Mouse (Mus musculus): ENCODE data around the gene Grhl1. TPM values are rescaled to one million over a fixed set of nuclear protein-coding genes. Genes with fewer than 3 reads are reported as not detected.
"Not testable (repeated sequence)": the region's sequence is repeated elsewhere in the genome, so short reads cannot be mapped to it uniquely, and the experiment has no call there.

Grhl1 gene
- polyA plus RNA-seq, 1 experiment from 2014 or later = 0.49 TPM

DNA sequence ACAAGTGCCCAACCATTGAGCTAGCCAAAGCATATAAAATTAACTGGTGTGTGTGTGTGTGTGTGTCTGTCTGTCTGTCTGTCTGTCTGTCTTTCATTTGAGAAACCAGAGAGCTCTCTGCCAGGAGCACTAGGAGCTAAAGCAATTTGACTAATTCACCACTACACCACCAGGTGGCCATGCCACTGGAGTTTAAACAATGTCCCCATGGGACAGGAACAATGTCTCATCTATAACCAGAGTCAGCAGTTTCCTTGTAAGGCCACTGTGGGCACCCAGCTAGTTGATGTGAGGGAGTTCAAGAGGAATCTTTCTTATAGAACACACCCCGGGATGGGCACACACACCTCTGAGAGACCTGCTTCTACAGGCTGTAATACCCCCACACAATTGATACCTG, 58.1 kb downstream of the Grhl1 start:
- Histone ChIP-seq H3K9me3 (replicated peaks) (no peaks in the 10 kb centered on the region), H3K27me3 (ENCODE audit: low read depth, poor library complexity, severe bottlenecking) (no peaks in the 10 kb centered on the region), H3K27ac (replicated peaks) (no peak overlapping the region), H3K36me3 (no peaks in the 10 kb centered on the region), H3K4me3 (no peak overlapping the region), H3K4me1 (0 out of 2 replicates have a peak, but pooled peaks cover 3% of the 10 kb centered on the region)
- no peak for DNase-seq (ENCODE audit: low spot score)
- 83% methylated on average over 1 of the region's 1 CpGs for WGBS

DNA sequence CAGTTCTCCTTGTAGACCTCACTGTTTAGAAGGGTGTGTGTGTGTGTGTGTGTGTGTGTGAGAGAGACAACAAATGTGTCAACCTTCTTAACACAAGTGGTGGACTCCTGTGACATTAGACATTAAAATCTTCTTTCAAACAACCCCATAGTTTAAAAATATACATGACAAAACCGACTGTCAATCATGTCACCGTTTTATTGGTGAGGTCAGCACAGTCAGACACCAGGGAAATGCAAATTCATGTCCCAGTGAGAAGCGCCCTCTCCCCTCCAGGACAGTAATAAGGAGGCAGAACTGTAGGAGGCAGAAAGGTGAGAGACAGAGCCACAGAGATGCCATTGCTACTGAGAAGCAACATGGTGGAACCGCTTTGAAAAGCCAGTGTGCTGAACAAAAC, 60.3 kb downstream of the Grhl1 start:
- Histone ChIP-seq H3K27ac (replicated peaks) (no peak overlapping the region), H3K27me3 (ENCODE audit: low read depth, poor library complexity, severe bottlenecking) (no peaks in the 10 kb centered on the region), H3K9me3 (replicated peaks) (no peaks in the 10 kb centered on the region), H3K4me3 (no peak overlapping the region), H3K36me3 (no peaks in the 10 kb centered on the region), H3K4me1 (0 out of 2 replicates have a peak, but pooled peaks cover 3% of the 10 kb centered on the region)
- 76% methylated on average over 4 of the region's 4 CpGs for WGBS
- no peak for DNase-seq (ENCODE audit: low spot score)

DNA sequence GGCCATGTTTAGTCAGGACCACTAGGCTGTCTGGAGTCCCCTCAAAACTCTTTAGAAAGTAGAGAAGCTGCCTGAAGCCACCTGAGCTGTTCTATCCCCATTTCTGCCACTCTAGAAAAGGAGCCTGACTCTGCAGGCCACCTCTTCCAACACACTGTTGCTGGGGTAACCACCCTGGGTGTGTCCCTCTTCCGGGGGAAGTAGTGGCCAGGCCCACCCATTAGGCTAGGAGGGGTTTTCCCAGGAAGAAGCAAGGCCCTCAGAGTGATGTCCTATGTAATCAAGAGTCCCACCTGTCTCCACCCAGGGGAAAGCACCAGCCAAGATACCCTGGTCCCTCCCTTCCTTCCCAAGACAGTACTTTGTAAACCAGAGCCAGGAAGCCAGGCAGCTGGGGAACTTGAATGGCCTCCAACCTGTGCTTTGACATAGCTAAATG, 61.7 kb downstream of the Grhl1 start:
- DNase-seq (ENCODE audit: low spot score) = no peak
- Histone ChIP-seq H3K27me3 (ENCODE audit: low read depth, poor library complexity, severe bottlenecking) (no peaks in the 10 kb centered on the region), H3K4me3 (no peak overlapping the region), H3K9me3 (replicated peaks) (no peaks in the 10 kb centered on the region), H3K27ac (replicated peaks) (no peak overlapping the region), H3K36me3 (no peaks in the 10 kb centered on the region), H3K4me1 (0 out of 2 replicates have a peak, but pooled peaks cover 3% of the 10 kb centered on the region)
- WGBS = 89% methylated on average over 1 of the region's 1 CpGs

DNA sequence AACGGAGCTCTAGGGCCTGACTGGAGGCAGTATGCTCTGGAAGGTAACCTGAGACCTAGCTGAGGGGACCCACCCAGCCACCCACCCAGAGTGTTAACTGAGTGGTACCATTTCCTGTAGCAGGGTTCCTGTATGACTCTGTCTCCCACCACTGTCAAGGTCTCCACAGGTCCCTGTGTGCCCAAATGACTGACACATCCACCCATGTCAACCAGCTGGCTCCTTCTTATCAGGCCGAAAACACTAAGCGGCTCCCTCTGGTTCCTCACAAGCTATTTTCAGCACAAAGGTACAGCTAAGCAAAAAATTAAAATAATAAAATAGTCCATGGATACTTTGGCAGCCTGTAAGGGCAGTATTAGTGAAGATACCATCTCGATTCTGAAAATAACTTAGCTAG, 62.1 kb downstream of the Grhl1 start:
- Histone ChIP-seq H3K36me3 (no peaks in the 10 kb centered on the region), H3K27ac (replicated peaks) (no peak overlapping the region), H3K4me1 (0 out of 2 replicates have a peak, but pooled peaks cover 3% of the 10 kb centered on the region), H3K4me3 (no peak overlapping the region), H3K27me3 (ENCODE audit: low read depth, poor library complexity, severe bottlenecking) (no peaks in the 10 kb centered on the region), H3K9me3 (replicated peaks) (no peaks in the 10 kb centered on the region)
- no peak for DNase-seq (ENCODE audit: low spot score)
- WGBS = 85% methylated on average over 4 of the region's 4 CpGs

DNA sequence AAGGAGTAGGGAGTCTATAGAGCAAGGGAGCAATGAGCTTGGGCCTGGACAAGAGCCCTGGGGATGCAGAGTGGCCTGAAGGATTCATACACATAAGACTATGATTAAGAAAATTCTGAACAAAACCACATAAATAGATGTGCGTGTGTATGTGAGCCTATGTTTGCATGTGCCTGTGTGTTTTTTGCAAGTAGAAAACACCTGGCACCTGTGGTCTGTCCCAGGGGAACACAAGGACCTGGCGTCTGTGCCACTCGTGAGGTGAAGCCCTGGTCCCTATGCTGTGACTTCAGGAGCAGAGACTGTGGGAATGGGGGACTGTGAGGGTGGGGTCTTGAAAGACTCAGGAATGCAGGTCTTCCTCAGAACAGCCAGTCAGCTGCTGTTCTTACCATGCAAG, 62.6 kb downstream of the Grhl1 start:
- Histone ChIP-seq H3K4me1 (0 out of 2 replicates have a peak, but pooled peaks cover 3% of the 10 kb centered on the region), H3K9me3 (replicated peaks) (no peaks in the 10 kb centered on the region), H3K27me3 (ENCODE audit: low read depth, poor library complexity, severe bottlenecking) (no peaks in the 10 kb centered on the region), H3K27ac (replicated peaks) (no peak overlapping the region), H3K4me3 (no peak overlapping the region), H3K36me3 (no peaks in the 10 kb centered on the region)
- DNase-seq (ENCODE audit: low spot score) = no peak
- WGBS = 86% methylated on average over 3 of the region's 3 CpGs

DNA sequence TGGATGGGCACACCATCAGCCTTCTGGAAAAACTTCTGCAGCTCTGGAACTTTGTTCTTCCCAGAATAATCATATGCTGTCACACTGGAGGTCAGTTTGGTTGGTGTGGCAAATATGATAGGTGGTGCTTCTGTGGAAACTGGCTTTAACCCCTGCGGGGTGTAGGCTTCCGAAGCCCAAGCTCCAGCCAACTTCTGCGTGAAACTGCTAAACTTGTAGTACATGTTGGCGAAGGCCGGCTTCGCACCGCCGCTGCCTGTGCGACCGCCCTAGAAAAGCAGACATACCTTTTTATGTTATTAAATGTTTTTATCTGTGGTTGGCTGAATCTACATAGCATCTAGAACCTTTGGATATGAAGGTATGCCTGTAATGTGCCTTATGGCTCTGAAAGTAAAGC, 66.7 kb downstream of the Grhl1 start:
- not testable (repeated sequence) for H3K9me3 ChIP-seq (replicated peaks); DNase-seq (ENCODE audit: low spot score); H3K4me3 ChIP-seq; H3K27me3 ChIP-seq (ENCODE audit: low read depth, poor library complexity, severe bottlenecking); H3K4me1 ChIP-seq; H3K27ac ChIP-seq (replicated peaks); H3K36me3 ChIP-seq
- 92% methylated on average over 10 of the region's 10 CpGs for WGBS

DNA sequence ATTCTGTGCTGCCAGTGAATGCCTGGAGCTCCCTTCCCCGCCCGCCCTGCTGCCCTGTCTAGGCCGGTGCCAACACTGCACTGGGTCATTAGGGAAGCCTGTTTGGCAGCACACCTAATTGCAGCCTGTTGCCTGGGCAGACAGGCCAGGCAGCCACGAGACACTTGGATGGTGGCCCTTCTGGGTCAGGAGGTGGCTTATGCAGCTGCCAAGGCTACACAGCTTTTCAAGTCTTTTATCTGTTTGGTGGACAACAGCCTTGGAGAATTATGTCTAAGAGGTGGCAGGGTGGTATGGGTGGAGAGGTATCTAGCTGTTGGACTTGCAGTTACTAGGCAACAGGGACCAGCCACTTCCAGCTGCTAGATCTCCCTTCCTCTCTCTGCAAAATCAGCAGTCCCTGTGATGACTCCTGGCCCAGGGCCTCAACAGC, 70.3 kb downstream of the Grhl1 start:
- Histone ChIP-seq H3K27me3 (ENCODE audit: low read depth, poor library complexity, severe bottlenecking) (0 out of 2 replicates have a peak, but pooled peaks cover 3% of the 10 kb centered on the region), H3K36me3 (no peaks in the 10 kb centered on the region), H3K4me3 (no peak overlapping the region), H3K4me1 (peaks cover 9% of the 10 kb centered on the region; the same call in 1 of the 2 replicates), H3K27ac (replicated peaks) (no peak overlapping the region), H3K9me3 (replicated peaks) (no peaks in the 10 kb centered on the region)
- WGBS = 86% methylated on average over 4 of the region's 4 CpGs
- no peak for DNase-seq (ENCODE audit: low spot score)

DNA sequence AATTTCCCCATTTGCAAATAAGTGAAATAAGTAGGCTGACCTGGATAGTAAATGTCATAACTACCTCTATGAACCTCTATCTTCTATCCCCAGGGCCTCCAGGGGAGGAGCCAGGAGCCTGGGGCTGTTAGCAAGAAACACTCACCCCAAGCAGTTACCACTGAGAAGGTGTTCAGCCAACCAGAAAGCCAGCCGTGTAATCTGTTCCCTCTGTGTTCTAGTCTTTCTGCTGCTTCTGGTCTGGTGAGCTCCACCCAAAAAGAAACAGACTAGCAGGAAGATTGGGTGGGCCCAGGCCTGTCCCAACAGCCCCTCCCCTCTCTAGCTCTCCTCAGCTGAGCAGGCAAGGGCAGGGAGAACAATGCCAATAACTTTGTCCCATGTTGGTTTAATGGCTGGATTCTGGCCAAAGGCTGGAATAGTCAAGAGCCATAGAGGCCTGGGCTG, 72.1 kb downstream of the Grhl1 start:
- H3K27ac ChIP-seq (replicated peaks) = no peak overlapping the region
- H3K36me3 ChIP-seq = no peaks in the 10 kb centered on the region
- no peak overlapping the region for H3K4me3 ChIP-seq
- peaks cover 6% of the 10 kb centered on the region; the same call in 1 of the 2 replicates for H3K27me3 ChIP-seq (ENCODE audit: low read depth, poor library complexity, severe bottlenecking)
- peaks cover 9% of the 10 kb centered on the region; the same call in 1 of the 2 replicates for H3K4me1 ChIP-seq
- no peak for DNase-seq (ENCODE audit: low spot score)
- no peaks in the 10 kb centered on the region for H3K9me3 ChIP-seq (replicated peaks)
- 57% methylated on average over 1 of the region's 1 CpGs for WGBS

DNA sequence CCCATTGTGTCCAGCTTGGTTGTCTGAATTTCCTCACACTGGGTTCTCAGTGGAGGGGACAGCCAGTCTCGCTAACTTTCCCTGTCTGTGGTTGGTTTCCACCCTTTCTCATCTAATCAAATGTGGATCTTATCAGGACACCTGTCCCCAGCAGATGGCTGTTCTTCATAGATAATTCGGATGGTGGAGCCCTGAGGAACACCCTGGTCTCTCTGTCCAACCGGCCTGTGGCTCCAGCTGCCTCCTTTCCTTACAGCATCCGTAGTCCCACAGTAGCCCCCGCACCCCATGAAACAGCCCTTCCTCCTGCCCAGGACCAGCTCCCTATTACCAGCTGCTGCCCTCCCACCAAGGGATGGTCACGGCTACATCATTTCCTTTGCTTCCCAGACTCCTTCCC, 73.8 kb downstream of the Grhl1 start:
- Histone ChIP-seq H3K4me1 (peaks cover 20% of the 10 kb centered on the region), H3K27me3 (ENCODE audit: low read depth, poor library complexity, severe bottlenecking) (peaks cover 18% of the 10 kb centered on the region), H3K4me3 (no peak overlapping the region), H3K27ac (replicated peaks) (no peak overlapping the region), H3K36me3 (no peaks in the 10 kb centered on the region), H3K9me3 (replicated peaks) (no peaks in the 10 kb centered on the region)
- no peak for DNase-seq (ENCODE audit: low spot score)
- WGBS = 94% methylated on average over 6 of the region's 6 CpGs

DNA sequence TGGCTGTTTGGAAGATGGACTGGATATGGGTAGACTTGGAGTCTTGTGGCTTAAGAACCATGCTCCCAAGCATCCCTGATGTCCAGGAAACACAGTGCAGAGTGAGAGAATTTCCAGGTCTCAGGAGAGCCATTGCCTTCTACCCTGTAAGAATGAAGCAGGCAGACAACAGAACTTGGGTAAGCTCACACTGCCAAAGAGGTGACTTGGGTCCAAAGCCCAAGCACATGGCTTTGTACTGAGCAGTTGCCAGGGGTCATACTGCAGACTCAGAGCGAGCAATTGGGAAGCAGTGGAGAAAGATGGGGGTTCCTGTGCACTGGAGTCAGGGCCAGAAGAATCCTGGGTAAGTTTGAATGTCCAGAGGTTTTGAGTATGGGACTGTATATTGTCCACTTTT, 76.0 kb downstream of the Grhl1 start:
- Histone ChIP-seq H3K4me3 (no peak overlapping the region), H3K36me3 (no peaks in the 10 kb centered on the region), H3K27ac (replicated peaks) (no peak overlapping the region), H3K27me3 (ENCODE audit: low read depth, poor library complexity, severe bottlenecking) (peaks cover 18% of the 10 kb centered on the region), H3K4me1 (peaks cover 28% of the 10 kb centered on the region), H3K9me3 (replicated peaks) (no peaks in the 10 kb centered on the region)
- 73% methylated on average over 1 of the region's 1 CpGs for WGBS
- DNase-seq (ENCODE audit: low spot score) = no peak

DNA sequence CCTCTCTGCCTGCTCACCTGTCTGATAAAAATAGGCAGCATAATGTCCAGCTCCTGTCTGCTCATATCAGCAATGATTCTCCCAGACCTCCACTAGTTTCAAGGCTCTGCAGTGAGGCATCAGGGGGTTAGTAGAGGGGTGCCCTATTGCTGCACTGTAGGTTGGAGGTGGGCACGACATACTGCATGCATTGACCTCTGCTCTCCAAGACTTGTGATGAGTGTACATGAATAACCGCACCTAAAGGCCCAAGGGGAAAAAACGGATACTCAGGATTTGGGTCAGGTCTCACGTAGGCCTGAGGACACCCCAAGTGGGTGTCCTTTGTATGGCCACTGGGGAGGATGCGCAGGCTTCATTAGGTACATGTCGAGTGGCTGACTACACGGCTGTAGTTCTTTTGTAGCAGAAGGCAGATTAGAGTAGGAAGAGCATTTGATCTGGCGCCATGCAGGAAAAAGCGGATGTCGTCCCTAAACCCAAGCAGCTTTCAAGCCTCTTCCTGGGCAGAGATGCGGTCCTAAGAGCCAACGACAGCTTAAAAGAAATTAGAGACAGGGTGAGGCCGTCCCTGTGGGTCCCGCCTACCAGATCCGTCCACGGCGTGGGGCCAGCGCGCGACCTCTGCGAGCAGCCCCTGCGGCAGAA, 78.5 kb downstream of the Grhl1 start:
- no peak for DNase-seq (ENCODE audit: low spot score)
- H3K9me3 ChIP-seq (replicated peaks) = no peaks in the 10 kb centered on the region
- 4% methylated on average over 22 of the region's 22 CpGs for WGBS
- H3K4me1 ChIP-seq = peaks cover 41% of the 10 kb centered on the region
- H3K27ac ChIP-seq (replicated peaks) = peak overlapping the region; percentile 99
- H3K4me3 ChIP-seq = peak overlapping the region; percentile 93
- H3K27me3 ChIP-seq (ENCODE audit: low read depth, poor library complexity, severe bottlenecking) = peaks cover 18% of the 10 kb centered on the region
- H3K36me3 ChIP-seq = peaks cover 23% of the 10 kb centered on the region

DNA sequence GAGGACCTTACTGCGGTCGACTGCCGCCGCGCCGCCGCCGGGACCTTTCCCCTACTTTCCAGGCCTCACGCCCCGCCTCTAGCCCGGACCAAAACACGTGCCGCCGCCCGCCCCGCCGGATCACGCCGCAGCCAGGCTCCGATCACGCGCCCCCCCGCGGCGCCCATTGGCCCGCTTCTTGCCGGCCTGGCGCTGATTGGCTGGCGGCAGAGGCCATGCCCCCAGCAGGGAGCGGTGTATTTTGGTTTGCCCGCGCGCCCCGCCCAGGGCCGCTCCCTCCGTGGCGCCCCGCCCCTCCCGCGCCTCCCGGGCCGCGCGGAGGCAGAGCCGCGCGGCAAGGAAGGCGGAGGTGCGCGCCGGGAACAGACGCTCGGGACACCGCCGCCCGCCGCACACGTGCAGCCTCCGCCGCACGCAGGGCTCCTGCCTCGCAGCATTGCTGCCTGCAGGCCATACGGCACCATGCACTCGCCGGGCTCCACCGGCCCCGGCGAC, 79.0 kb downstream of the Grhl1 start, which contains the start of gene Klf11:
TSS of gene Klf11 (plus strand) at position 212 of the 495 bp plus-strand sequence.
- peak within 1 kb of the TSS; percentile 93 for H3K4me3 ChIP-seq
- no peaks in the 10 kb centered on the region for H3K9me3 ChIP-seq (replicated peaks)
- H3K4me1 ChIP-seq = peaks cover 46% of the 10 kb centered on the region
- peak; percentile 99 for DNase-seq (ENCODE audit: low spot score)
- peaks cover 18% of the 10 kb centered on the region for H3K27me3 ChIP-seq (ENCODE audit: low read depth, poor library complexity, severe bottlenecking)
- H3K36me3 ChIP-seq = peaks cover 29% of the 10 kb centered on the region
- WGBS = under 1% methylated on average over 68 of the region's 68 CpGs
- peak within 1 kb of the TSS; percentile 99 for H3K27ac ChIP-seq (replicated peaks)

DNA sequence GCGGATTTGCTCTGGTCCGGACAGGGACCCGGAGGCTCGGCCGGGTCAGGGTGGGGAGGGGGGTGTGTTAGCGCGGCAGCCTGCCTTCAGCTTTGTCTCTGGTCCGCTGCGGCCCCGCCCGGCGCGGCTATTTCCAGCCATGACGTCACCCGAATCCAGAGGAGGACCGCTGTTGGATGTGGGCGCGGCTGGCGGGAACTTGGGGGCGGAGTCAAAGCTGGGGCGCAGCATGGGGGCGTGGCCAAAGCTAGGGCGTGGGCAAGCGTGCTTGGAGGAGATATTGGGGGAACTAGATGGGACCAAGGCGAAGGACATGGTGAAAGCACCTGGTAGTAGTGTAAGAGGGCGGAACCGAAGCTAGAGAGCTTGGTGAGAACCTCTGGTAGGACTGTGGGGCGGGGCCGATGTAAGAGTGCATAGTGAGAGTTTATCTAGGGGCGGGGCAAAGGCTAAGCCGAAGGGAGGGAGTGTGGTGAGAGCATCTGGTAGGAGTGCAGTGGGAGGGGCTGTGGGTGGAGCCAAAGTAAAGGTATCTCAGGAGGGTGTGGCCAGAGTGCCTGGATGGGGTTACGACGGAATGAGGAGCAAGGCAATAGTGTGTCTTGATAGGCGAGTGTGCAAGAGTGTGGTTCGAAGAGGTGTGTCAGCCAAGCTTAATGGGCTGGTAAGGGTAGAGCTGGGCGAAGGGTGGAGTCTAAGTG, 79.7 kb downstream of the Grhl1 start:
- Histone ChIP-seq H3K4me1 (peaks cover 53% of the 10 kb centered on the region), H3K27ac (replicated peaks) (peak overlapping the region; percentile 99)

More for the DNA sequence above, 79.7 kb downstream of the Grhl1 start:
- peaks cover 18% of the 10 kb centered on the region for H3K27me3 ChIP-seq (ENCODE audit: low read depth, poor library complexity, severe bottlenecking)
- H3K4me3 ChIP-seq = peak overlapping the region; percentile 93
- DNase-seq (ENCODE audit: low spot score) = peak; percentile 96
- peaks cover 36% of the 10 kb centered on the region for H3K36me3 ChIP-seq
- under 1% methylated on average over 36 of the region's 36 CpGs for WGBS
- no peaks in the 10 kb centered on the region for H3K9me3 ChIP-seq (replicated peaks)
